Comparison of ENCODE assay signal across 20 mouse cellular contexts in genomic region chr13:37710913-37711312, GRCm38 (mm10).
DNase-seq lines count a peak whose midpoint lies in the region; ATAC-seq and TF ChIP-seq lines count a peak whose summit lies in the region.
"Had no signal": no experiment of that assay in that cellular context is flagged by ENCODE, and none has a peak within 500 bp of the region (broad histone marks: within the 10 kb centered on the region; RNA-seq: fewer than 3 reads in every experiment).

No protein-coding gene starts in this region.

- intact Hi-C loops in left cerebral cortex, adult 2 months (cut with DNase I), result no loop called here
- intact Hi-C loops in heart, postnatal 36 days (cut with DNase I), result no loop called here

- H3K4me1 ChIP-seq in heart, embryonic 10.5 days, result peaks cover 12% of the 10 kb centered on the region
- H3K4me1 ChIP-seq in heart, embryonic 12.5 days (replicated peaks), result peaks cover 16% of the 10 kb centered on the region; the same call in 1 of the 2 replicates
- H3K4me1 ChIP-seq: forebrain, embryonic 12.5 days; hindbrain, embryonic 15.5 days had no signal

- H3K9me3 ChIP-seq in heart, embryonic 10.5 days, result no peaks in the 10 kb centered on the region
- no peaks in the 10 kb centered on the region for H3K9me3 ChIP-seq in heart, embryonic 12.5 days (replicated peaks)
- H3K9me3 ChIP-seq: forebrain, embryonic 12.5 days; G1E; hindbrain, embryonic 15.5 days had no signal

- H3K27ac ChIP-seq in heart, embryonic 10.5 days, result 0 out of 2 replicates have a peak overlapping the region, but pooled peaks have one; percentile 22
- no peak overlapping the region for H3K27ac ChIP-seq in heart, embryonic 12.5 days (ENCODE audit: poor library complexity, severe bottlenecking)
- no peak overlapping the region for H3K27ac ChIP-seq in left cerebral cortex, adult 2 months
- H3K27ac ChIP-seq: forebrain, embryonic 12.5 days; hindbrain, embryonic 15.5 days had no signal

- H3K4me3 ChIP-seq in heart, embryonic 10.5 days, result no peak overlapping the region
- no peak overlapping the region for H3K4me3 ChIP-seq in heart, embryonic 12.5 days
- no peak overlapping the region for H3K4me3 ChIP-seq in left cerebral cortex, adult 2 months
- H3K4me3 ChIP-seq: forebrain, embryonic 12.5 days; hindbrain, embryonic 15.5 days had no signal

- ATAC-seq in heart, embryonic 12.5 days (ENCODE audit: insufficient number of reproducible peaks, low FRiP score), result no peak
- ATAC-seq: forebrain, embryonic 16.5 days; inflammation-experienced regulatory T-cells, adult 6 months had no signal

- no peaks in the 10 kb centered on the region for H3K27me3 ChIP-seq in heart, embryonic 10.5 days (ENCODE audit: insufficient read depth, poor library complexity, severe bottlenecking)
- no peaks in the 10 kb centered on the region for H3K27me3 ChIP-seq in heart, embryonic 12.5 days (replicated peaks)
- H3K27me3 ChIP-seq: forebrain, embryonic 12.5 days; hindbrain, embryonic 15.5 days had no signal

- 72% methylated on average over 5 of the region's 5 CpGs for WGBS in heart, embryonic 10.5 days
- 79% methylated on average over 5 of the region's 5 CpGs for WGBS in heart, embryonic 12.5 days

- TF ChIP-seq CTCF in left cerebral cortex, adult 2 months (IDR thresholded peaks at IDR 0.05), result no peak

- H3K4me2 ChIP-seq in heart, embryonic 12.5 days, result no peak overlapping the region
- H3K4me2 ChIP-seq: forebrain, embryonic 12.5 days; heart, embryonic 11.5 days; hindbrain, embryonic 15.5 days had no signal

- no peaks in the 10 kb centered on the region for H3K36me3 ChIP-seq in heart, embryonic 10.5 days
- H3K36me3 ChIP-seq in heart, embryonic 12.5 days, result no peaks in the 10 kb centered on the region
- H3K36me3 ChIP-seq: forebrain, embryonic 12.5 days; G1E; hindbrain, embryonic 15.5 days had no signal

- no peak for DNase-seq in heart, embryonic 10.5 days (ENCODE audit: low spot score)
- peak; percentile 46 for DNase-seq in thymus, postnatal 0 days (ENCODE audit: low spot score)
- no peak for DNase-seq in thymus, adult 18-20 months
- peak; percentile 76 for DNase-seq in fat pad, adult 2 months (ENCODE audit: extremely low read depth, low read depth, low spot score)
- DNase-seq in thymus, postnatal 4 days, result peak; percentile 35
- no peak for DNase-seq in left cerebral cortex, adult 2 months (ENCODE audit: extremely low spot score in 1 of 2, low spot score in 2 of 2)
- DNase-seq in heart, postnatal 36 days, result no peak
- DNase-seq: adrenal gland, adult 8-10 months; cerebellum, adult 11-12 months; cerebellum, adult 9-11 months; cerebellum, postnatal 36 days; gastrocnemius, postnatal 10 days; heart, adult 18-20 months had no signal

- no peak overlapping the region for H3K9ac ChIP-seq in heart, embryonic 12.5 days
- H3K9ac ChIP-seq: forebrain, embryonic 12.5 days; hindbrain, embryonic 15.5 days had no signal

Comparison
In these comparisons a context has a peak if more than half of its experiments do, and no peak if none do; other contexts are left out.
1. DNase-seq: peak in thymus, postnatal 0 days (single experiment), fat pad, adult 2 months (single experiment) and thymus, postnatal 4 days (single experiment); none in heart, embryonic 10.5 days (single experiment), thymus, adult 18-20 months (0 of 2), left cerebral cortex, adult 2 months (0 of 2) and heart, postnatal 36 days (0 of 2).